Mouse (Mus musculus): ENCODE results near the gene Col12a1. TPM values are rescaled to one million over a fixed set of nuclear protein-coding genes. Genes with fewer than 3 reads are reported as not detected.

Gene Col12a1
- total RNA-seq, 2 experiments from 2014 or later = 1.1 to 1.3 TPM

DNA sequence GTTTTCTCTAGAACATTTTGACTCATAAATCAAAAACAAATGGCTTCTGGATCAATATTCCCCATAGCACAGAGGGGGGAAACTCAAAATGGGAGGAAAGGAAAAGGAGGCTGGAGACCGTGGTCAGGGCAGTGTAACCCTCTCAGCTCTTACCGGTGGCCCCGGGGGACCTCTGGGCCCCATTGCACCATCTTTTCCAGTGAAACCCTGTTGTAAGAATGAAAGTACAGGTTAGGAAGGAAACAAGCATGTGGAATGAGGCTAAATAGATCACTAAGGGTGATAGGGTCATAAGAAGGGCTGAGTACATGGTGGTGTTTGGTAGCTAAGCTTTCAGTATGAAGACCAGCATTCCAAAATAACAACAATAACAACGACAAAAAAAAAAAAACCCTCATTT, 109.0 kb downstream of the Col12a1 start:
- intact Hi-C loops (cut with DNase I) = no loop called here
- DNase-seq (ENCODE audit: low spot score) = no peak

DNA sequence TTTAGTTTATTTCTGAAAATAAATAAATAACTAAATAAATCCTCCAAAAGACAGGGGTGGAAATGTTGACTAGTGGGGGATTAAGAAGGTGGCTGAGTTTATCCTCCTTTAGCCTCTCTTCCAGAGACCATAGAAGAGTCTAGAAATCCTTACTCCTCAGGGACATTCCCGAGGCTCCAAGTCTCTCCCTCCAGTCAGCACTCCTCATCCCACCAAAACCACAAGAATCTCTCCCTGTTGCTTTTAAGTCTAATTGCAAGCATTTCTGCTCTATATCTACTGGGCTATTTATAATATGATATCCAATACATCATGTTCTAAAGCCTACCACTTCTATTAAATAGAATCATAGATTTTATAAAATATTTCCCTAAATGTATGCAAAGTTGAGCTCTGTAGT, 109.8 kb downstream of the Col12a1 start:
- no peak for DNase-seq (ENCODE audit: low spot score)
- intact Hi-C loops (cut with DNase I) = no loop called here

GRCm38 (mm10) chr9:79608062-79608531, 110.5 kb downstream of the Col12a1 start:
- DNase-seq (ENCODE audit: low spot score) = no peak

DNA sequence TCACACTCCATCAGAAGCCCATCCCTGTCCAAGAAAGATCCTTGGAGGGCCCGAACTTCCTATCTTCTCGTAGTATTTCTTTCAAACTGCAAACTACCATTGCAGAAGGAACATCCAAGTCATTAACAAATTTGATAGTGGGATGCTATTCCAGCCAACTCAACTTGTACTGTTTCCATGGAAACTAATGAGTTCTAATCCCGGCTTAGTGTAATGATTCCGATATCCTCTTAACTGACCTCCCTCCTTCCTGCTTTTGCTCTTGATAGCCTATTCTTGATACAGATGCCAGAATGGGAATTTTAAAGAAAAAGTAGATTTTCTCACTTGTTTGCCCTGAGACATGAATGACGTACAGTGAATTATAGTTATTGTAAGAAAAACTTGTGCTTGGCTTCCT, 112.5 kb downstream of the Col12a1 start:
- intact Hi-C loops (cut with DNase I) = no loop called here
- no peak for DNase-seq (ENCODE audit: low spot score)

More at GRCm38 (mm10) chr9:79608062-79608531, 110.5 kb downstream of the Col12a1 start:
- intact Hi-C loops (cut with DNase I) = no loop called here

- intact Hi-C loops (cut with DNase I) = no loop called here
- DNase-seq (ENCODE audit: low spot score) = no peak
These were observed 112.9 kb downstream of the Col12a1 start for GRCm38 (mm10) chr9:79605722-79606121.

DNA sequence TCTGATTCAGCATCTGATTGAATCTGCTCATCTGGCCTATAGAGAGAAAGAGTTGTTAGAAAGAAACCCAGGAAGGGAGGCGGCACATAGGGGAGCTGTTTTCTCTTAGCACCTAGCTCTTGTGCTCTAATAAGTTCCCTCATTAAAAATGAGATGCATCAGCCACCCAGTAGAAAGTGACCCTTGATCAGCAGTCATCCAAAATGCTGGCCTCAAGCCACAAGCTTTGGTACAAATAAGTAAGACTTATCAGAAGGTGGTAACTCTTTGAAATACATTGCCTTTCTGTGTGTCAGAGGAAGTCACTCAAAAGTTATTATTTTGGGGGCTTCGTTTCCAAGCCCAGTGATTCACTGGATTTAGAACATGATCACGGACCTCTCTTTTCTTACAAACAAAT, 114.1 kb downstream of the Col12a1 start:
- no peak for DNase-seq (ENCODE audit: low spot score)
- intact Hi-C loops (cut with DNase I) = no loop called here

DNA sequence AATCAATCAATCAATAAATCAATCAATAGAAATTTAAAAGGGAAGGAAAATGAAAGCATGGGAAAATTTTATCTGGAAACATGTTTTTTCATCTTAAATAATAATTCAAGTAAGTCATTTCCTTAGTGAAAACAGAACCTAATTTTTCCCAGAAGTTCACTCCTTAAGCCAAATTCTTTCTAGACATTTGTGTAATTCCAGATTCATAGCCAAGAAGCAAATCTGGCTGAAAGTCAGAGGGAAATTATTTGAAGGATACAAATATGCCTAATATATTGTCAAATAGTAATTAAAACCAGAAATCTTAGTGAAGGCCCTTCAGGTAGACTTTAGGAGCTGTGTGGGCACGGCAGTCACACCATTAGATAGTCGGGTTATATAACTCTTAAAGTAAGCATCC, 115.2 kb downstream of the Col12a1 start:
- DNase-seq (ENCODE audit: low spot score) = no peak
- intact Hi-C loops (cut with DNase I) = no loop called here

DNA sequence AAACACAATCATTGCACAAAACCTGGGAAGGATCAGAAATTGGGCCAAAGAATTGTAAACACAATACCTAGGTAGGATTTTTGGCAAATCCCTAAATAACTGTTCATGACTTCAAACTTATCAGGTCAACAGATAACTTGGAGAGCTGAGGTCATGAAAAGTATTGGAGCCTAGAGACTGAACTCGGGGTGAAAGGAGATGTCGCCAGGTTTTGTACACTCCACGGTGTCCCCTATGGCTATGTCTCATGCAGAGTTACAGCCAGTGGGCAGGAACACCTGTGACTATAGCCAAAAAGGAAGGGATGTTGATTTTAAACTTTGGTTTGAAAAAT, 118.4 kb downstream of the Col12a1 start:
- intact Hi-C loops (cut with DNase I) = no loop called here
- no peak for DNase-seq (ENCODE audit: low spot score)

GRCm38 (mm10) chr9:79599395-79600236, 119.0 kb downstream of the Col12a1 start:
- no peak for DNase-seq (ENCODE audit: low spot score)
- intact Hi-C loops (cut with DNase I) = no loop called here

DNA sequence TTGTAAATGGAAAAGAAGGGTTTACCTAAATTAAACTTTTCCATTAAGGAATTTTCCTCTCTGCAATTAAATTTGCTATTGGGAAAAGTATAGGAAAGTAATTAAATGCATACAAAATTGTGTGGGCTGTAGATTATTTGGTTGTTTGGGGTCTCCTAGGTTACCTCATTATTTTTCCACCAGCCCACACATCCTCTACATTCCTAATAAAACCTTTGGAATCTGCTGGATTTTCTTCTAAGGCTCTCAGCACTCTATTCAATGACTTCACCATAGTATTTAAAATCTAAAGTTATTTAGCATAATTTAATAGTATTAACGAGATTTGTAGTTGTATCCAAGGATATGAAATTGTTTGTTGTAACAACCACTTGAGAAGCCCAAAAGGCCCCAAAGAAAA, 120.1 kb downstream of the Col12a1 start:
- no peak for DNase-seq (ENCODE audit: low spot score)
- intact Hi-C loops (cut with DNase I) = no loop called here

DNA sequence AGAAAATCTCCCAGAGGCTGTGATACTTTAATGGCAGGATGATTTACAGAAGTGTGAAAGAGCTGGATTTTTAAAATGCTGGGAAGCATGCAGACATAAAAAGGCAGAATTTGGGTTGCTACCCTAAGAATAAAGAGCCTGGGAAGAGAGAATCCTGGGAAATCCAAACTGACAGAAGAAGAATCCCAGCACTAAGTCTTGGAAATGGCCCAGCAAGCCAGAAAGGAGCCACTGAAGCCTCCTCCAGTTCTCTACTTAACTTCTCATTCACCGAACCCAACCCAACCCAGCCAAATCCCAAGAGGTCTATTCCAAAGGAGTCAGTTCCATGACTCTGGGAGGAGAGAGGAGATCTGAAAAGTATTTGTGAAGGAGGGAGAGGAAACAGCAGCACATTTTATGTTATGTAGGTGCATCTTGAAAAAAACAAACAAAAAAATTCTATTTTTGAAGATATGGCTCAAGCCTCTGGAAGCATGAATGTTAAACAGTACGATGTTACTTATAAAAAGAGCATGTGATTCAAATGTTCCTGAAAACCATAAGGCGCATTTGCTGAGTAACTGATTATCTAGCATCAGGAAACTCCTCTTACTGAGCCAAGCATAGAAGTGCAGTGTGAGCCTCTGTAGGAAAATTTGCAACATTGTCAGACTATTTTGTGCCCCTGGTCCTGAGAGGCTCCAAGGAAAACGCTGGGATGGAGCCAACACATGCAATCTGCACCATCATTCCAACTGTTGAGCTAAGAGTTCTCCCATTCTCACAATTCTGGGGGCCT, 132.0 kb downstream of the Col12a1 start:
- DNase-seq (ENCODE audit: low spot score) = no peak
- intact Hi-C loops (cut with DNase I) = no loop called here

GRCm38 (mm10) chr9:79566838-79567237, 151.8 kb downstream of the Col12a1 start:
- intact Hi-C loops (cut with DNase I) = no loop called here

GRCm38 (mm10) chr9:79553297-79553696, 165.3 kb downstream of the Col12a1 start:
- no peak for DNase-seq (ENCODE audit: low spot score)
- intact Hi-C loops (cut with DNase I) = no loop called here

More at GRCm38 (mm10) chr9:79566838-79567237, 151.8 kb downstream of the Col12a1 start:
- no peak for DNase-seq (ENCODE audit: low spot score)

Other genes with a start within 250 kb of the Col12a1 start
- 1,000 to 10,000 TPM; 1,033 to 1,133 TPM for gene Cox7a2, start 41.0 kb upstream of the Col12a1 start, total RNA-seq (2021)
- 10 to 100 TPM; 53.8 to 60.6 TPM for gene Tmem30a, start 74.7 kb upstream of the Col12a1 start, total RNA-seq (2021)

Data from heart, postnatal 25 days (tissue).